Mouse (Mus musculus) embryonic fibroblast, embryonic 13.5 days (primary cell): Measurements from ENCODE around the gene Cnfn.

Experiments used
- CTCF ChIP-seq: IDR thresholded peaks from 2 replicates; pipeline ENCODE4 v1.5.1; 2011; ENCODE audit warnings: mild to moderate bottlenecking, control low read depth, low read length, moderate library complexity, borderline replicate concordance; ENCODE audit not compliant: insufficient read depth
- POLR2A ChIP-seq: IDR thresholded peaks from 2 replicates; pipeline ENCODE4 v1.6.1; 2011; ENCODE audit warnings: low read depth, mild to moderate bottlenecking, control low read depth, low read length, moderate library complexity

DNA sequence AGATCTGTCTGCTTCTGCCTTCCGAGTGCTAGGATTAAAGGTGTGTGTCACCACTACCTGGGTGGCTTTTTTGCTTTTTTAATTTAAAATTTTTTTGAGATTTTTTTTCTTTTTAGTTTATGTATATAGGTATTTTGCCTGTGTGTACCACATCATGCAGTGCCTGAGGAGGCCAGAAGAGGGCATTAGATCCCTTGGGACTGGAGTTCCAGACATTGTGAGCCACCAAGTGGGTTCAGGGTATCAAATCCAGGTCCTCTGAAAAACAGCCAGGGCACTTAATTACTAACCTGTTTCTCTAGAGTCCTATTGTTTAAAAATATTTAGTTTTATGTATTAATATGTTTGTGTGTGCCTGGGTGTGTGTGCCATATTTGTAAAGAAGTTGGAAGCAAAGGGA, 48.1 kb upstream of the Cnfn start:
- TF ChIP-seq CTCF, result peak; percentile 17; the same call in 1 of the 2 replicates
- TF ChIP-seq POLR2A, result no peak
